Mouse (Mus musculus): ENCODE measurements around the gene Cep112. TPM values are rescaled to one million over a fixed set of nuclear protein-coding genes. Genes with fewer than 3 reads are reported as not detected.
A peak's percentile ranks its signal among the peaks of the same experiment; 100 is the strongest.

Cep112 gene
- total RNA-seq, 2 experiments from 2014 or later, result 11.3 to 12.0 TPM

DNA sequence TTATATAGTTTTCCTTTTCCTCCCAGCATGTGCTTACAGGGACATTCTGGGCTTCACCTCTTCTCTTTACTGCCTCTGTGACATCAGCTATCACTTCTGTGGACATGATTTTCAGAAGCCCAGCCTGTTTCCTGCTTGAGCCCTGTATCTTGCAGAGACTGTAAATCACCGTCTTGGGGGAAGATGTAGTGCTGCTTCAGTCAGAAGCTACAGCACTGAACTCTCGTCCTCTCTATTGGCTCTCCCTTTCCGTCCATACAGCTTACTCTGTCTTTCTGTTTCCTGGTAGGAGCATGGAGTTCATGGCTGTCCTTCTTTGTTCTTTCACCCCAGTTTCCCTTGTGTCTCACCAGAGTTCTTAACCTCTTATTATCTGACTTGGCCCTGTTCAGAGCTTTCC, 352.2 kb downstream of the Cep112 start:
- no peak for DNase-seq (ENCODE audit: low spot score in 2 of 2)

DNA sequence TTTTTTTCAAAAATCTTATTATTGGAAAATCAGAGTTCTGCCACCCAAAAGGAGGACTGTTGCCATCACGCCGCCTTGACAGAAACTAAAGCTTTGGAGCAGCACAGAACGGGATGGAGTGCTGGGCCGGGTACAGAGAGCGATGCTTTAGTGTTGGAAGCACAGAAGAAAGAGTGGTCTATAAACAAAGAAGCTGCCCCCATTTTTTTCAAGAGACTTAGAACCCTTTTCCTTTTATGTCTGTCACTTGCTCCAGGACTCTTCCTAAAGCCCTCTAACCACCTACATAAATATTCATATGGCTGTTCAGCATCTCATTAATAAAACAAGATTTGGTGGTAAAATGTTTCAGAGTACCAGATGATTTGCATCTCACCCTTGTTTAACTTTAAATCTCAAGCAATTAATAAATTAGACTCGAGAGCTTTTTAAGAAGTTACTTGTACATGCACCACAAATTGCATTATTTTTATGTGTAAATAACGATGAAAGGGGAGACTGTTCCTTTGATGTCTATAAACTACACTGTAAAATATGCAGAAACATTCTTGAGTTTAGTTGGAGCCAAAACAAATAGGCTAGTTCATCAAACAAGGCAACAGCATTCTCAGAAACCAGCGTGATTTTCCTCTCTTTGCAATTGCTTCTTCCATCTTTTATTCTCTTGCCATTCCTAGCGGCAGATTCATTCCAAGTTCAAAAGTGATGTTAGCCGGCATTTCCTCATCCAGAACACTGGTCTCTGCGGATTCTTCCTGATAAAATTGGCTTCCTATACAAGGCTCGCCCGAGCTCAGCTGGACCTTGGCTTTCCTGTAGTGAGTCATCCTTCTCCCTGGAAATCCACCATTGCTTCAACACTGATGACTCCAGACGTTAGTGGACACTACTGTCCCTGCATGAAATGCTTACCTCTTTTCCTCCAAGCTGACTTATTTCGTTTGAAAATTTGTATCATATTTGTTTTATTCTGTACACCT, 355.6 kb downstream of the Cep112 start:
- no peak for DNase-seq (ENCODE audit: low spot score in 2 of 2)

- no peak for DNase-seq (ENCODE audit: low spot score in 2 of 2)
These were observed 373.4 kb downstream of the Cep112 start for GRCm38 (mm10) chr11:108798398-108798797.

GRCm38 (mm10) chr11:108799695-108800094, 374.7 kb downstream of the Cep112 start:
- DNase-seq (ENCODE audit: low spot score in 2 of 2), result peak; percentile 9 to 38

DNA sequence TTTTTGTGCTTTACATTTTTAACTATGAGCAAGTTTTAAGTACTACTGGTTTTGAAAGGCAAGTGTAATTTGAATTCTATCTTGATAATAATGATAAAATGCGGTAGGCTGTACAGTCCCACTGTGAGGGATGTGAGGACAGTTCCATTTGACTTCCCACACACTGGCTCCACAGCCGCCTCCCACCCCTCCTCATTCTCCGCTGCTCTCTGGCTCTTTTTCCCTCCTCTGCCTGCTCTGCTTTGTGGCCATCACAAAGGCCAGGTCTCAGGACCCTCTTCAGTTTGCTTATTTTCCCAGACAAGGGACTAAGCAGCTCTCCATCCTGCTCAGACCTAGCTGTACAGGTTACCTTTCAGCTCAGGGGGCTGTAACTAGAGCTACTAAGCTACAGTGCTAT, 379.0 kb downstream of the Cep112 start:
- DNase-seq (ENCODE audit: low spot score in 2 of 2), result no peak

GRCm38 (mm10) chr11:108805947-108806346, 381.0 kb downstream of the Cep112 start:
- DNase-seq (ENCODE audit: low spot score in 2 of 2), result no peak

DNA sequence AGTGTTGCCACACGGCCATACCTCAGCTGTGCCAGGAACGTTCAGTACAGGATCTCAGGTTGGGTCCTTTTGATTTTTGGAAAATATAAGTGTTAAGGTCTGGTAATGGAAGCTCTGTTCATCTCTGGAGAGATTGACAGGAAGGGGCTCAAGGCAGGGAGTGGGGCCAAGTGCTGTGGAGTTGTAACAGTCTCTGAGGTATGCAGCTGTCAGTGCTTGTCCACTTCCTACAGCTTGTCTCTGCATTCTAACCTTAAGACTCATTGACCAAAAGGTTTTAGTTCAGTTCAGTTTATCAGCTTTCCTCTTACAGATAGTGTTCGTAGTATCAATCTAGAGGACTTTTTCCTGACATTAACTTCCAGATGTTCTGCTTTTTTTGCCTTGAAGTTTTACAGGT, 384.6 kb downstream of the Cep112 start:
- no peak for DNase-seq (ENCODE audit: low spot score in 2 of 2)

- no peak for DNase-seq (ENCODE audit: low spot score in 2 of 2)
These were observed 396.8 kb downstream of the Cep112 start for GRCm38 (mm10) chr11:108821771-108822170.

- DNase-seq (ENCODE audit: low spot score in 2 of 2), result no peak
These were observed 397.3 kb downstream of the Cep112 start for GRCm38 (mm10) chr11:108822257-108822656.

DNA sequence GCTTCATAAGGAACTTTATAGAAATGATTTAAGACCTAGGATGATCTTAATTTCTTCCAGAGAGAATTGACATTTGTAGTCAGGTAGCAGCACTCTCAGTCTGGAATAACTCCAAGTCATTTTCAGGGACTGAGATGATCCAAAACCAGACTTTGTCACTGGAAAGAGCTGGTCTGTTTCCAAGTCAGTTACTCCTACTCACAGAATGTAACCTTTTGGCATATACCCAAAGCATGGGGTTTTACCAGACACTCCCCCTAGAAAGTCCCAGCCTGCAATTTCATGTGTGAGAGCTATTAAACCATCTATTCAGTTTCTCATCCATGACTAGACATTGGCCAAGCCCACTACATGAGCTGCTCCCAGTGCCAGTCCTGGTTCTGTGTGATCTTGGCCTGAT, 402.3 kb downstream of the Cep112 start:
- DNase-seq (ENCODE audit: low spot score in 2 of 2), result no peak

DNA sequence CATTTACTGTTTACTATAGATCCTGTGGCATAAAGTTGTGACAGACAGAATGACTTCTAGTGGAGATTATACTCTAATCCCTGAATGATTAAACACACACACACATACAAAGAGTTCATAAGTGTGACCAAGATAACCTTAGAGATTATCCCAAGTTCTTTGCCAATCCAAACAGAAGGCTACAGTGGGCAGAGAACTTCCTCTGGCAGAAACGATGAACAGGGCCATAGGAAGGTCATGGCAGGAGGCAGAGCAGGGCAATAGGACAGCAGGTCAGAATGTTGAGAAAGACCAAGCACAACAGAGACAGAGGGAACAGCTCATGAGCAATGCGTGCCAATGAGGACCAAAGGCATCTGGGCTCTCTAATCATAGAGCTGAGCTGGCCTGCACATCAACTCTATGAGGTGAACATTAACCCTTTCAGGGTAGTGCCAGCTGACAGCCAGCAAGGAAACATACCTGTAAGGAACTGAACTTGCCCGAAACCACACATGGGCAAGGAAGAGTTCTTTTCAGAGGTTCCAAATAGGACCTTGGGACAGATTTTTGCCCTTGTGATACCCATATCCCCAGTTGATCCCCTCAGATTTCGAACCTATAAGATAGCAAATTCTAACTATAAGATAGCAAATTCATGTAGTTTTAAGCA, 403.5 kb downstream of the Cep112 start:
- DNase-seq (ENCODE audit: low spot score in 2 of 2), result no peak

GRCm38 (mm10) chr11:108836706-108837105, 411.7 kb downstream of the Cep112 start:
- no peak for DNase-seq (ENCODE audit: low spot score in 2 of 2)

DNA sequence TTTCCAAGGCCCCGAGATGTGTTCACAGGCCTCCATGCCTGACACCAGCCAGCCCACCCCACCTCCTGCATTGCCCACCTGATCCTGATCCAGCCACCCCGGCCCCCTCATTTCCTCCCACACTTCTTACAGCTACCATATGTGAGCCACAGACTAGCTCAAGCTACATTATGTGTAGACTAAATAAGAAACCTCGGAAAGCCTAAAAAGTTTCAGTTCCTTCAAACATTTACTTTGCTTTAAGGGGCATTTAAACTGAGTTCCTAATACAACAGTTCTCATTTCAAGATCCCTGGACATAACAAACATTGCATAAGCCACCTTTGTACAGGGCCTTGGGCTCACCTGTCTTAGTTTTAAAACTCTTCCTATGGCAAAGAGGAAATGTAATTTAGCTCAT, 415.2 kb downstream of the Cep112 start:
- DNase-seq (ENCODE audit: low spot score in 2 of 2), result no peak

DNA sequence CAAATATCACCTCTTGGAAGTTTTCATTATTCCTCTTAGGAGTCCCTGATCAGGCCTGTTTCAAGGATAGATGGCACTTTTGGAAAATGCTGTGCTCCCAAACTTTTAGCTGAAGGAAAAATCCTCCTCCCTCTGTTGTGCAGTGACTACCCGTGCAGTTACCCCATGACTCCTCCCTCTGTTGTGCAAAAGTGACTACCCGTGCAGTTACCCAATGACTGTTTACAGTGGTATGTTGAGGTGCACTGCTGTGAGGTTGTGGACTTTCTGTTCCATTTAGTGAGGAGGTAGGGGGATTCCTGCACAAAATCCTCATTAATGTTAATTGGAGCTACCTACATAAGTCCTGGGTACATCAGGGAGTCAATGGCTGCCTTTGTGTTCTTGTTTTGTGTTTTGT, 417.8 kb downstream of the Cep112 start:
- no peak for DNase-seq (ENCODE audit: low spot score in 2 of 2)

DNA sequence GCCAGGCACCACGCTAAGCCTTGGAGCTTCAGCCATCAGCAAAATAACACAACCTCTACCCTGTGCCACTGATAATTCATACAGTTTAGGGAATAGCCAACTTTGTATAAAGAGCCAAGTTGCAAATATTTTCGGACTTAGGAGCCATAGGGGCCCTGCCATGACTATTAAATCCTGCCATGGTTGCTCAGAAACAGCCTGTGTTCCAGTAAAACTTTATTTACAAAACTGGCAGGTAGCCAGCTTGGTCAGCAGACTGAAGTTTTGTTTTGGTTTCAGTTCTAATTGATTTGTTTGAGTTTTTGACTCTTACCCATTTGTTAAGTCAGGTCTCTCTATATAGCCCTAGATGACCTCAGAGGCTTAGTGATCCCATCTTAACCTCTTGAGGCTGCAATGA, 421.0 kb downstream of the Cep112 start:
- DNase-seq (ENCODE audit: low spot score in 2 of 2), result no peak

DNA sequence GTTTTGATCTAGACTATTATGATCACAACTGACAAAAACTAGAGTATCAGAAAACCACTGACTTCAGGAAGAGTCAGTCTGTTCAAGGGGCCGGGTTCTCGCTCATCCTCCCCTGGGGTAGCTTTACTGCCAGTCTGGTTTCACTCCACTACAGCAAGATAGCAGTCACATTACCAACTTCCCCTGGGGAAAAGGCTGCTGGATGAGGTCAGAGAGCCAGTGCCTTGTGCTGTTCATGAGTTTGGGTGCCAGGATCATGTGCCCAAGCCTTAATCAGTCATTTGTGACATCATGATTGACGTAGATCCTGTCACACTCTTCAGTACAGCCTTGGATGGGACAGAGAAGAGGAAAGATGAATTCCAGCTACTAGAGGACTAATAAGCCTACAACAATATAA, 421.5 kb downstream of the Cep112 start:
- DNase-seq (ENCODE audit: low spot score in 2 of 2), result no peak

DNA sequence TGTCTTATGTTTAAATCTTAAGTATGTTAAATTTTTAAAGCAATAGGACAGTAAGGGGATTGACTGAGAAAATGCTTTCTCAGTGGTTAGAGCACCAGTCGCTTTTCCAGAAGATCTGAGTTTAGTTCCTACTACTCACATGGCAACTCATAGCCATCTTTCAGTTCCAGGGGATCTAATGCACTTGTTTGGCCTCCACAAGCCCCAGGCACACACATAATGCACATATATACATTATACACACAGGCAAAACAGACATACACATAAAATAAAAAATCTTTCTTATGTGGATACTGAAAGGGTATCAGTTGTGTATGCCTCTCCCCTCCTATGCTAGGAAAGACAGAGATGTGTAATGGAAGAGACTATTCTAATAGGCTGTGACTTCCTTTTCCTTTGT, 426.8 kb downstream of the Cep112 start:
- DNase-seq (ENCODE audit: low spot score in 2 of 2), result no peak

GRCm38 (mm10) chr11:108857254-108857653, 432.3 kb downstream of the Cep112 start:
- peak in 1 of 2 experiments; percentile 3 for DNase-seq (ENCODE audit: low spot score in 2 of 2)

DNA sequence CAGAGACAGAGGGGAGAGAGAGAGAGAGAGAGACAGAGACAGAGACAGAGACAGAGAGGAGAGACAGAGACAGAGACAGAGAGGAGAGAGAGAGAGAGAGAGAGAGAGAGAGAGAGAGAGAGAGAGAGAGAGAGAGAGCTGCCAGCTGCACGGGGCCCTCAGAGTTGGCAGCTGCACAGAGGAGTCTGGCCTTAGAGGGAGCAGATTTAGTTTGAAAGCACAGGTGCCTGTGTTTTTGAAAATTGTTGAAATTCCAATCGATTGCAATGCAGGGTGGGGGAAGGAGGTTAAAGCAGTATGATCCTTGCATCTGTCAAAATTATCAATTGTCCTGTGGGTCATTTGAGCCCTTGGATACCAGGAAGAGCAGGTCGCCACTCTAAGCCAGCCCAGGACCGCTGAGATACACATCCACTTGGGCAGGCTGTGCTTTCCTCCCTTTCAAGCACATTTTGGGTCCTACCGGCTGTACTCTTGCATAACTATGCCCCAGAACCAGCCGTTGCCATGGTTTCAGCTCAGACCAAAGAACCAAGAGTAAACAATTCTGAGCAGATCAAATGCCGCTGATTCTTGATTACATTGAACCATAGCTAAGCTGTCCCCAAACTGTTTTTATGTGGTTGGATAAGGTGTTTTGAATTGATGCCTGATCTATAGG, 432.8 kb downstream of the Cep112 start:
- DNase-seq (ENCODE audit: low spot score in 2 of 2), result peak; percentile 62 to 70

DNA sequence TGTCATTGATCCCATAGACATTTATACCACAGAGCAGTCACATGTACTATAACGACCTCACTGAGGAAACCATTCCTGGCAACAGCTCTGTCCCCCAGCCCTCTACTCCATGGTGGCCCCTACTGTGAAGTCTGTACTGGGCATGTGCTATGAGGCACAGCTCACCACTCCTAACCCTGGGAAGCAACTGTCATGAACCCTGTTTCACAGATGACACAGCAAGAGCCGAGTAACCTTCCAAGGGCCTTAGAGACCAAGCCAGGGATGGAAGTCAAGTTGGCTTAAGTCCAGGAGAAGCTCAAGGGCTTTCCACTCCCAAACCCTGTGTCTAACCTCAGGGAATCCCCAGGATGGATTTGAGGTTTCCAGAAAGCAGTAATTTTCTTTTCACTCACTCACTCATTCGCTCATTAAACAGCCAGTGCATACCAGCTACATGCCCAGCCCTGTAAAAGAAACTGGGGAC, 433.4 kb downstream of the Cep112 start:
- no peak for DNase-seq (ENCODE audit: low spot score in 2 of 2)

GRCm38 (mm10) chr11:108858846-108859245, 433.9 kb downstream of the Cep112 start:
- DNase-seq (ENCODE audit: low spot score in 2 of 2), result no peak

- DNase-seq (ENCODE audit: low spot score in 2 of 2), result no peak
These were observed 437.4 kb downstream of the Cep112 start for GRCm38 (mm10) chr11:108862360-108862759.

Data from left cerebral cortex, adult 18-20 months (tissue).